Mouse (Mus musculus) yolk sac, embryonic 10.5 days (tissue): ENCODE measurements around the gene Ube2f.
A peak's percentile ranks its signal among the peaks of the same experiment; 100 is the strongest.

Experiments used
- DNase-seq: peaks from one replicate; pipeline ENCODE4 v3.0.0-alpha.2; 2017; ENCODE audit warnings: low spot score

Ube2f gene

DNA sequence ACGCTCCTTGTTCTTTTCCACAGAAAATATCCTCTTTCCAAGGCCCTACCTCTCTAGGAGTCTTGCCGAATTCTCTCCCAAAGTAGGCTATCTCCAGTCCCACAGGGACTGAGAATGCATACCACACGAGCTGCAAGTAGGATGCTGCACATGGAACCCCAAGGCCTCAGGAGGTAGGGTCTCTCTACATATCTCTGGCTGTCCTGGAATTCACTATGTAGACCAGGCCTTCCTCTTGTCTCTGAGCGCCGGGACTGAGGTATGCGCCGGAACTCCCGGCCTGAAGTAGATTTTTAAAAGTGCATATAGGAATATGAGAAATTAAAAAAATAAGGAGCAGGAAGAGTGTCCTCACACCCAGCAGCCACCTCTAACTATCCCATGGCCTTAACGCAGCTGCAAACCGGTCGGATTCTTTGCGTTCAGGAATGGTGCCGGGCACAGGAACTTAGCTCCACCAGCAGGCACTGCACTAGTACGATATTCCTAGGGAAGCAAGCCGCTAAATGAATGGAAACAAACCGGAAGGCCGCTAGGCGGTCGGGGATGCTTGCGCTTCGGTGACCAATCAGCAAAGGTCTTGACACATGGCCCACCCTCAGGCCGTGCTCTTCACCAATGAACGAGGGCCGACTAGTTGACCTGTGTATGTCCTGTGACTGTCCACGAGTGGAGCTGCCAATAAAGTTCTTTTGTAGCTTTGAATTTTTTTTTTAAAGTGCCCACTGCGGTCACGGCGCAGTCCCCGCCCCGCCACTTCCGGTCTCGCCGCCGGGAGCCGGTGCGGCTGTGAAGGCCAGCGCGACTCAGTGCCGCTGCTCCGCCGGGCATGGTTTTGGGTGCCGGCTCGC is at the start of gene Ube2f:
Ube2f (plus strand) TSS at position 741 of the 851 bp plus-strand sequence.
- DNase-seq: peak; percentile 97

DNA sequence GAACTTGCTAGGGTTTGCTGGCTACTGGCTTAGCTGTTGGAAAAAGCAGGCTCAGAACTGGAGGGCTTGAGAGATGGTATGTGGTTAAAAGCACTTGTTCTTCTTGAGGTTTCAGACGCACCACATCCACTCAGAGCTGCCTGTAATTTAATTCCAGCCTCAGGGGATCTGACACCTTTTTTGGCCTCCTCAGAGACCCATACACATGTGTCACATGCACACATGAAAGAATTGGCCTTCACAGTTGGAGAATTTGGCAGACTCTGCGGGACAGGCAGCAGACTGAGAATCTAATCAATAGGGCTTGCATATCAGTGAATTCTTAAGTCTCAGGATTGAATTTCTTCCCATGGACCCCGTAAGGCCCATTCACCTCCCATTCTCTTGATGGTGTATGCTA is 49.0 kb upstream of the Ube2f start:
- no peak for DNase-seq

DNA sequence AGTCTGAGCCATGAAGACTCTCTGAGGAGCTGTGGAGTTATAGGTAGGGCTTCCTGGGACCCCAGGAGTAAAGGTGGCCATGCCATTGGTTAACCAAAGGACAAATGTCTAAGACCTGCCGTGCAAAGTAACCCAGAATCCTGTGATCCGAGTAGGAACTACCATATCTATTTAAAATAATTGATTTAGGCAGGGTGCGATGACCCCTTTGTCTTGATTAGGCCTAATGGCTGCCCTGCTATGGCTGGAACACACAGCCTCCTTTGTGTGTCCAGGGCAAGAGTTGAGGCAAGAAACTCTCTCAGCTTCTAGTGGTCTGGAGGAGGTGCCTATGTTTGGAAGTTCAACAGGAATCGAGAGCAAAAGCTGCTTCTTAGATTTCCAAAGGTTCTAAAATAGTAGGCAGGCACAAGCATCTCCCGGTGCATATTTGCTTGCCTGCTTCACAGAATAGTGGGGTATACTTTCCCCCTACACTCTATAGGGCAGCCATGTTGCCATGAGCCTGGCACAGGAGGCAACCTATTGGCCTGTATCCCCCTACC is 45.8 kb upstream of the Ube2f start:
- no peak for DNase-seq

DNA sequence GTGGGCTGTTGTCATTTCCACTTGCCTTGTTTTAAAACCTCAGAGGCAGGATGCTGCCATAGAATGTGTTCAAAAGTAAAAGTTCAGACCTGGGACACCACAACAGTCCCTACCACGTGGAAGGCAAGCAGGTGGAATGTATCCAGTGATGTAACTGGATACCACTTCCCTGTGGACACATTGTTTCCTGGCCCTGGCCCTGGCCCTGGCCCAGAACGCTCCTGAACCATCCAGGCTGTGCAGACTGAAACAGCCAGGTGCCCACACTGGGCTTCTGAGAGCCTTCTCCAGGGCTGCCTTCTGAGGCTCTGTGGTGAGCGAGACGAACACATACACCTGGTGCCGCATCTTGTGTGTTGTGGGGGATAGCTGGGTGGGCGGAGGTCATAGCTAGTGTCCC is 44.5 kb upstream of the Ube2f start:
- no peak for DNase-seq

DNA sequence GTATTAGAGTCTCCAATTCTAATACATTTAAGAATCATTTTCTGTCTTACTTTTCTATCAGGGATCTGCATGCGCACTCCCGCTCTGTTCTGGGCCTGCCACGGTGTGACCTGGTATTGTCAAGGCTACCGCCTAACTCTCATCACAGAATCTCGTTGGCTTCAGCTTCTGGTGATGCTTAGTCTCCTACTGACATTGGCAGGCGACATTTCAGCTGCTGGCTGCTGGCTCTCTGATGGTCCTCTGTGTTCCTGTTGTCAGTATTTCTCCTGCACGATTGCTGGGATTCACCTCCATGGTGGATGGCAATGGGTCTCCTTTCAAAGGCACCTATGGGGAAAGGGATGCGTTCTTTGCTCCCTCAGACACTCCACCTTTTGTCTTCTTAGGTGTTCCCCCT is 43.8 kb upstream of the Ube2f start:
- no peak for DNase-seq

DNA sequence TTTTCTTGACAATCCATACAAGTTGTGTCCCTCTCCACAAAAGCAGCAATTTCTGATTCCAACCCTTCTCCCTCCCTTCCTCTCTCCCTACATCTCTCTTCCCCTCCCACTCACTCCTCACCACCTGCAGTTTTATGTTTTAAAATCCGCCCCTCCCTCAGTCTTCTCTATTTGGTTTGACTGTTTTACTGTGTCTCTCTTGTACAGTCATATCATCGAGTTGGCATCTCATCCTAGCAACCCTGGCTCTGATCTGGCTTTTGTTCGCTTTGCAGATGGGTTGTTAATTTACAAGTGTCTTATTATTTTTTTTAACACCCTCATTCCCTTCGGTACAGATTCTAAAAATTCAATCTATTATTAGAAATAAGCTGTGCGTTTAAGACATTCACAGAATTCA is 43.2 kb upstream of the Ube2f start:
- DNase-seq: no peak

DNA sequence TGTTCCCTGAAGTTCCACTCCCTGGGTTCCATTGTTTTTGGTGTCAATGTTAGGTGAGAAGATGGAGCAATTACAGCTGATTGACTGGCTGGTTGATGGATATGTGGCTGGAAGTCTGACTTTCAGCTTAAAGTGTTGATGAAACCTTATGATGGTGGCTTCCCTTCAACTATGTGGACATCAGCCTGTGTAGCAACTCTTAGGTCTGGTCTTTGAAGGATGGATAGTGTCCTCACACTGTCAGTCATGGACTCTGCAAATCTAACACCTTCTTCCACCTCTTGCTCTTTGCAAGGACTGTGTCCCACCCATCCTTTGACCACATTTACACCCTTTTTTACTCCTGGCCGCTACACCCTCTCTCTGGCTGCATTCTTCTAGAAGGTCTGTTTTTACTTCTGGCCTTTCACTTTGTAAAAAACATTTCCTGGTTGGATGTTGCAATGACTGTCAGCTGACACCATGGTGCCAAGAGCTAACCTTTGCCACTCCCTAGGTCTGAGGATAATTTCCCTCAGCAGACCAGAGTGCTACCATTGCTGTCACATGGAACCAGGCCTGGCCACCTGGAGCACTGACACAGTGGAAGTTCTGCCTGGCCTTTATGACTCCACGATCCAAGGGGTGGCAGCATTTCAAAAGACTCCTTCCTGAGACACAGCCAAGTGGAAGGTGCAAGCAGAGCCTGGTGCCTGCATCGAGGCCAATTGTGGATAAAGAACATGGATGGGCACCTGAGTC is 42.6 kb upstream of the Ube2f start:
- DNase-seq: no peak

DNA sequence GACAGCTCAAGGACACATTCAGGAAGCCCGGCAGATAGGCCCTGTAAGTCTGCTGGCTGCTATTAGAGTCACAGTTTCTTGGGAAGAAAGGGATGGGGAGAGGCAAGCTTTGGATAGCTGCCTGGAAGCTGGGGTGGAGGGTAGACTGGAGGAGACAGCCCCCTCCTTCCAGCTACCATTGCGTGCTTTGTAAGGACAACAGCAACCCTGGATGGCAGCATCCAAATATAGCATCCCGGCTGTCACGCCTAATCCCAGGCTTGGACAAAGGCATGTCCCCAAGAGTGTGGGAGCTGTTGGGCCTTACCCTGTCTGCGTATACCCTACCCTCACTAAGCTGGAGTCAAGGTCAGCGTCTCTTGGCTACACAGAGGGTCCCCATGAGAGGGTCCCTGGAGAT is 40.8 kb upstream of the Ube2f start:
- no peak for DNase-seq

DNA sequence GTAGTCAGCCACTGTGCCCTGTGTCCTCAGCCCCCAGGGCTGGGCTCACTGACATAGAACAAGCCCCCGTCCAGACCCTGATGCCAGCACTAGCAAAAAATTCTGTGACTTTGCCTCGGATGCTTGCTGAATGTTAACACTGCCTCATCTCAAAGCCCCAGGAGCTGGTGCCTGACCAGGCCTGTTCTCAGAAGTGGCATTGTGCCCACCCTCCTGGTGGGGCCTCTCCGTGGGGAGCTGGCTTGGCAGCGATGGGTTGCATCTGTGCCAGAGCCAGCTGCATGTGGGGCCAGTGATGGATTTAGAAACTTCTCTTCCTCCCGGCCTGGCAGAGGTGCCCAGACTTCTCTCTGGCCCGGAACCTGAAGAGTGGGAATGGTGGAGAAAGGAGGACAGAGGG is 40.3 kb upstream of the Ube2f start:
- DNase-seq: no peak

DNA sequence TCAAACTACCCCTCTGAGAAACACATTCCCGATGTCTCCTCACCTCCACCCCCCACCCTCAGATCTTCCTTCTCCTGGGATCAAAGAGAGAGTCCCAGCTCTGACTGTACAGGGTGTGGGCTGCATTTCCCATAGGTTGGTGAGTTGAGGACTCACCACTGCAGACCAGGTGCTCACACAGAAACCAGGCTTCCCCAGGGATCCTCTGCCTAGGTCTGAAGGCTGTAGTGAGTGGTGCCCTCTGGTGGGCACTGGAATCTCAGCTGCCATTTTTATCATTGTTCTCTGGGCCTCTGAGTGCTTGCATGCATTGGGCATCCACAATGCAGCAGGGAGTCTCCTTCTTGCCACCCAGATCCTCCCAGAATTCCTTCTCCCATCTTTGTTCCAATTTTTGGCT is 39.0 kb upstream of the Ube2f start:
- DNase-seq: peak; percentile 24

DNA sequence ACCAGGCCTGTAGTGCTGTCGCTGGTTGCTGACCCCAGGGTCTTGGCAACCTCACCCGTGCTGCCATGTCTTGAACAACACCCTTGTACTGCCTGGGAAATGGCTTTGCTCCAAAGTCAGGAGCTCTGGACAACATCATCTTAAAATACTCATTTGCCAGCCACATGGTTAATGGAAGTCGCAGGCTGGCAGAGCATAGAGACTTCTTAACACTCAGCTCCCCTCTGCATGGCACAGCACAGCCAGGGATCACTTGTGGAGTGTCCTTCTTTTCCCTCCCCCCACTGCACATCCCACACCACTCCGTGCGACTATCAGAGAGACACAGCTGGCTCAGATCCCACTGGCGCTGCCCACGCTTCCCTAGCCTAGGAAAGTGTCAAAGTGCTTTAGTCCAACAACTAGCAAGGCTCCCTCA is 38.5 kb upstream of the Ube2f start:
- no peak for DNase-seq

DNA sequence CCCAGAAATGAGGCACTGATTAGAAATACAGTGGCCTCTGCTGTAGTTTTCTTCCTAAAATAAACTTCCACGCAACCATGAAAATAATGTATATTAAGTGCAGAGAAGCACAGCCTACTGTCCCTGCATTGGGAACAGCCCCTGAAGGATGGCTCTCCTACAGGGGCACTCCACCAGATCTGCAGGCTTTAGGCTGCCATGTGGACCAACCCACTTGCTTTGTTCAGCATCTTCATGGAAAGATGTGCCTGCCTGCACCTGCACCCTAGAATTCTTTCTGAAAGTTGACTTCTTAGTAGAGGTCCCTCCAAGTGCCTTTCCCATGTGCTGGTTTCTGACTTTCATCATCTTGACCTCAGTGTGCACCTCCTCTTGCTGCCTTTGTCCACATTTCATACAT is 34.8 kb upstream of the Ube2f start:
- DNase-seq: no peak

DNA sequence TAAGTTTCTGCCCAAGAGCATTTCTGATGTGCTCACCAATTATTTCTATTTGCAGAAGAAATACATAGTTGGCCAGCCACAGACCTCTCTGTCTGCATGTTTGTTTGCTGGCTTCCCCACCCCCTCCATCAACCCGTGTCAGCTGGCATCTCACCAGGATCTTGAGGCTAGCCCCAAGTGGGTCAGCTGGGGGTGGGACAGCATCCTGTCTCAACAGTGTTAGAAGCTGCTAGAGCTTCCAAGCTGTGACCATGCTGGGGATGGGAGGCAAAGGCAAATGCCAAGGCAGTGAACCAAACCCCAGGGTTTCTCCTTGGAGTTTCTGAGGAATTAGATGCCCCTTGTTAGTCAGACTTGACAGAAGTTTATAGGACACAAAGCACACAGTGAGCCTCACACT is 34.1 kb upstream of the Ube2f start:
- no peak for DNase-seq

DNA sequence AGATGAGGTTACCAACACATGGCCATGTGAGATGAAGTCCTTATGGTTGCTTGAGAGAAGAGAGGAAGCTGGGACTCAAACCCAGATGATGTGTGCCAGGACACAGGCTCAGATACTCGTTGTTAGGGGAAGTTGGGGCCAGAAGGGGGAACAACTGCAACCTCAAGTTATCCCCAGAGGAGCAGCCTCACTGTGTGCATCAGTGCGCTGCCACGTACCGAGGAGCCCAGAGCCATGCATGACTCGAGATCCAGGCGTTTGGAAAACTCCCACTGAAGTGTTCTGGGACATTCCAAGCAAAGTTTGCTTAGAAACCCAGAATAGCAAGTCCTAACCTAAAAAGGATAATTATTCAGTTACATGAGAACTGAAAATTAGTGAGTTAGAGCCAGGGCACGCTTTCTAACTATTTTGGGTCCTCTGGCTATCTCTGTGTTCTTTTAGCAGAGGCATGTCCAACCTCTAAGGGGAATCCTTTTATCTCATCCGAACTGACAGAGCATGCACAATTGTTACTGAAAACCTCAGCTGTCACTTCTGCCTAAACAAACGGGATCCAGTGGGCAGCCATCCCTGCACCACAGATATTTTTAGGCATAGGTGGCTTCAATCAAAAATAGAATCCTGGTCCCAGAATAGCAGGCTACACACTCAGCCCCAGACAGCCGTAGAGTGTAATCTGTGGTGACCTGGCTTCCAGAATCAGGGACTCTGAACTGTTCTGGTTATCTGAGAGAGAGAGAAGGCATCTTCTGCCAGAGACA is 33.4 kb upstream of the Ube2f start:
- no peak for DNase-seq

DNA sequence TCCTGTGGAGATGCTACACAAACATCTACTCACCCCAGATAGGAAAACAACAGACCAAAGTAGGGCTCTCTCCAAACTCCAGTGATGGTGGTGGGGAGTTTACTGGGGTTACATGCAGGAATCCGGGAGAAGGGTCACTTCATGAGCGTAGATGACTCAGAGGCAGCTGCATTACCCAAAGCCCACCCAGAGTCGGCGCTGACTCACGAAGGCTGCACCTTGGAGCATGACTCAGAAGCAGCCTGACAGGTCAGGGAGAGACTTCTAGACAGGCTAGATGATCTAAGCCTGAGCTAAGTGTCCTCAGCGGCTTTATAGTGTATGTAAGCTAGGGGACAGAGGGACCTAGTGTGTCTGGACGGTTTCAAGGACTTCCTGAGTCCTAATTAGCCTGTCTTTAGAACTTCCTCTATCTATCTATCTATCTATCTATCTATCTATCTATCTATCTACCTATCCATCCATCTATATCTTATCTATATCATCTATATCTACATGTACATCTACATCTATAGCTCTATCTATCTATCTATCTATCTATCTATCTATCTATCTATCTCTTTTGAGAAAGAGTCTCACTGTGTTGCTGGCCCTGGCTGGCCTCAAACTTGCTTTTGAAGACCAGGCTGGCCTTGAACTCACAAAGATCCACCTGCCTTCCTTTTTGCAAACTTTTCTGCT is 30.3 kb upstream of the Ube2f start:
- DNase-seq: no peak

DNA sequence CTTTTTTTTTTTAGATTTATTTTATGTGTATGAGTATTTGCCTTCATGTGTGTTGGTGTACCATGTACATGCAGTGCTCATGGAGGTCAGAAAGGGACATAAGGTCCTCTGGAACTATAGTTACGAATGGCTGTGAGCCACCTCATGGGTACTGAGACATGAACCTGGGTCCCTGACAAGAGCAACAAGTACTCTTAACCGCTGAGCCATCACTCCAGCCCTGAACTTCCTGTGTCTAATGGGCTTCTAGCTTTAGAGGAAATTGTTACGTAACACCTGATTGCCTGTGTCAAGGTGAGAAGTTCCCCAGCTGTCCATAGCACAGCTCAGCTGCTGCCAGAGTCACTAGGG is 29.8 kb upstream of the Ube2f start:
- DNase-seq: no peak

DNA sequence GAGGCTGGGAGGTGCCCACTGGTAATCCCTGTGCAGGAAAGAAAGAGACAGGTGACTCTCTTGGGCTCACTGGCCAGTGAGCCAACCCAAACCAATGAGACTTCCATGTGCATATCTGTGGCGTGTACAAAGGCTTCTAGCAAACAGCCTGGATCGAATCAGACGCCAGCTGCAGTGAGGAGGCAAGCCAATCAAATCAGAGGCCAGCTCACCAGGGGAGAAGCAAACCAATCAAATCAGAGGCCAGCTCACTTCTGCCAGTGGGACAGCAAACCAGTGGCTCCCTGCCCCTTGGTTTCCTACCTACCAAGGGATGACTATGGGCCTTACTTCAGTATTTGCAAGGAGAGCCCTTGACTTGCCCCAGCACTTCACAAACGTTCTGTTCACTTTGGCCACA is 23.5 kb upstream of the Ube2f start:
- DNase-seq: no peak

DNA sequence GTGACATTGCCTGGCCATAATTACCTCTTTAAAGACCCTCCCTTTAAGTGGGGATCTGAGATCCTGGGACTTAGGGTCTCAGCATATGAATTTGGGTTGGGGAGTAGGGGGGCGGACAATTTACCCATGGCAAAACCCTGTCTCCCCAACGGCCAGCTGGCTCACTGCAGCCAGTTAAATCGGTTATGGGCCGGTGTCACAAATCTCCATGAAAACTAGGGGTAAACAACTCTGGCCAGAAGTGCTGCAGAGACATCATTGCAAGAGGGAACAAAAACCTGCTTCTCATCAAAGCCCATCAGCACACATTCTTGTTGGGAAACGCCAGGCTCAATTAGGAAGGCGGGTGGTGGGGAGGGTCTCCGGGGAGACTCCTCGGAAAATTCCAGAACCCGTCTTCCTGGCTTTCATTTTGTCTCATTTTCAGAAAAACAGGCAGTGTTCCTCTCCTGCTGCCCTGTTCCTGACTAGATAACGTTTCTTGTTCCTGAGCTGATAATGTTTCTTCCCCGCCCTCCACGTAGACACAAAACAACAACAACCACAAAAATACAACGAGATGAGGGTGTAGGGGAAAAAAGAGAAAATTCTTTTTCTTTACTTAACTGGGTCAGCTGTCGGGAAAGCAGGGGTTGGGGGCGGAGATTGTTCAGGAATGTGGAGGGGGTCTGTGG is 22.6 kb upstream of the Ube2f start:
- peak; percentile 38 for DNase-seq

DNA sequence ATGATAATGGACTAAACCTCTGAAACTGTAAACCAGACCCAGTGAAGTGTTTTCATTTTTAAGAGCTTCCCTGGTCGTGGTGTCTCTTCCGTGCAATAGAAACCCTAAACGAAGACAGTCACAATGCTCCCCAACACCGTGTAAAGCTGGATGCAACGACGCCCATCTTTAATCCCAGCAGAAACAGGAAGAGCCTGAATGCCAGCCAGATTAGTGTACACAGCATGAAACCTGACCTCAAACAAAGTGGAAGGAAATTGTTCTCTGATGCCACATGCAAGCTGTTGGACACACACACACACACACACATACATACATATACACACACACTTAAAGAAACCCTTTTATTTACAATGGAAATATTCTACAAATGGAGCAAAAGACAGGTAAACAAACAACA is 19.0 kb upstream of the Ube2f start:
- DNase-seq: no peak

DNA sequence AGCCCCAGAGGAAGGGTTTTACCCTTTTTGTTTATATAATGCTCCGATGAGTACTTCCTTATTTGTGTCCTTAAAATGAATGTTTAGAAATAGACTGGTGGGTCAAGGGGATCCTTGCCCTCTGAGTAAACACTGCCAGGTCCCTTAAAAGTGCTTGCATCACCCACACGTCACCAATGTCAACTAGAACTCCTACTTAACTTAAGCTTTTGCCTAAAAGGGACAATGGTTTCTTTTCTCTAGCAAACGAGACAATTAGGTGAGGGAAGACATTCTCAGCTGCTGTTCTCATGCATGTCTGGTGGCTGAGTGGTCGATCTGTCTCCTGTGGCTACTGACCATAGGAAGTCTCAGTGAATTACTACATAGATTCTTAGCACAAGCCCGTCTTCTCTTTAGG is 18.2 kb upstream of the Ube2f start:
- no peak for DNase-seq

DNA sequence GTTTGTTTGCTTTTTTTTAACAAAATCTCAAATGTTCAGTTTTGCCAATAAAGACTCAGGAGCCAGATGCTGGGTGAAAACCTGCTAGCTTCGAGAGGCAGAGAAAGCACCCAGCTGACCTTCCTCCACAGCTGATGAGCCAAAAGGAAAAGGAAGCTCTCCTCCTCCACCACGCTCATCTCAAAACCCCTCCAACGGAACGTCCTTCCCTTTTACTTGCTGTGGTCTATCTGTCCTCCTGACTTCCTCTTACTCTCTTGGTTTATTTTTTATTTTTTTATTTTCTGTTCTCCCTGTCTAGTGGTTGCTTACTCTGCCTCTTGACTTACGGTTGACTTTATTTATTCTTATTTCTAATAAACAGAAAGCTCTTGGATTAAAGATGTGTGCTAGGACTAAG is 14.7 kb upstream of the Ube2f start:
- DNase-seq: no peak

DNA sequence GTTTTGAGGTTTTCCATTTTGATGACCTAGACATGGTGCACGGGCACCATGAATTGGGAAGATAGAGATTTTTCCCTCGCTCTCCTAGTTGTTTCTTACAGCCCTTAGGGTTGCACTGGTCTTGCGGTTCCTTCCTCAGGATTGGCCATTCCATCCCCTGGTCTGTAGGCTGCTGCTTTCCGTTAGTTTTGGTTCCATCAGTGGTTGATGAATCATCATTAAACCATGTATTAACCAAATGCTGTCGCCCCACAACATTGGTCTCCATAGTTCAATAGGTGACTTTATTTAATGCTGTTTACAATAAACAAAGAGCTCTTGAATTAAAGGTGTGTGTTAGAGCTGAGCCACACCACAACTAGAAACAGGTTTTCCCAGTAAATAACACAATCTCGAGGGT is 12.4 kb upstream of the Ube2f start:
- DNase-seq: no peak
